Mouse (Mus musculus) heart, adult 2 months (tissue): ENCODE data around the gene Il9r. TPM values are rescaled to one million over a fixed set of nuclear protein-coding genes. Genes with fewer than 3 reads are reported as not detected.

ENCODE experiments used
- DNase-seq, 2 experiments: peaks; one replicate each; pipeline ENCODE4 v3.0.0; 2021
- H3K27ac ChIP-seq: fragments of 200-600 bp; 2 replicates; pipeline ENCODE4 v1.8.1; 2022
- H3K27me3 ChIP-seq: fragments of 200-500 bp; 2 replicates; pipeline ENCODE4 v1.6.1; 2012; ENCODE audit warnings: mild to moderate bottlenecking, low read length, inconsistent platforms, mixed read lengths; ENCODE audit not compliant: control insufficient read depth, insufficient read depth
- H3K36me3 ChIP-seq: fragments of 200-500 bp; 2 replicates; pipeline ENCODE4 v1.6.1; 2012; ENCODE audit warnings: low read length, inconsistent platforms; ENCODE audit not compliant: control insufficient read depth, insufficient read depth
- H3K4me1 ChIP-seq: fragments of 200-500 bp; 2 replicates; pipeline ENCODE4 v1.6.1; 2011; ENCODE audit warnings: low read length; ENCODE audit not compliant: control insufficient read depth, insufficient read depth
- H3K4me3 ChIP-seq: fragments of 200-600 bp; 2 replicates; pipeline ENCODE4 v1.8.1; 2022
- H3K79me2 ChIP-seq: fragments of 200-500 bp; replicated peaks from 2 replicates; pipeline ENCODE4 v1.6.1; 2012; ENCODE audit warnings: mild to moderate bottlenecking, inconsistent platforms, low read length, moderate library complexity, mixed read lengths; ENCODE audit not compliant: control insufficient read depth, insufficient read depth
- H3K9ac ChIP-seq: fragments of 200-500 bp; 2 replicates; pipeline ENCODE4 v1.6.1; 2012; ENCODE audit warnings: low read depth, mild to moderate bottlenecking, control low read depth, inconsistent platforms, low read length, mixed read lengths
- CTCF ChIP-seq: fragments of 200-600 bp; IDR thresholded peaks from 2 replicates; pipeline ENCODE4 v1.8.1; 2022; ENCODE audit warnings: antibody characterized with exemption, mild to moderate bottlenecking, moderate library complexity
- EP300 ChIP-seq: fragments of 200-500 bp; IDR thresholded peaks from 2 replicates; pipeline ENCODE4 v1.6.1; 2011; ENCODE audit warnings: low read depth, low read length, control low read depth; ENCODE audit not compliant: insufficient read depth
- POLR2A ChIP-seq: fragments of 200-500 bp; IDR thresholded peaks from 2 replicates; pipeline ENCODE4 v1.6.1; 2011; ENCODE audit warnings: mild to moderate bottlenecking, low read depth, low read length, control low read depth; ENCODE audit not compliant: insufficient read depth
- WGBS: fragments of 180-500 bp; shearing (Covaris S2); methylation state at CpG from one replicate; pipeline ENCODE4 v1.1.7; 2018; 5-methylcytosine and 5-hydroxymethylcytosine counted together
- intact Hi-C: fragments of 180-260 bp; cut with DNase I; formaldehyde crosslinking; loops from one replicate; pipeline ENCODE4 v1.15.1; 2025
- polyA plus RNA-seq: library from polyadenylated mRNA; depleted of rRNA; stranded (reverse); fragments of >200 nt; gene quantifications from 2 replicates; pipeline ENCODE4 v1.2.3, GENCODE M21; 2012
- total RNA-seq, 2 experiments: library from RNA; stranded (reverse); gene quantifications; 2 replicates each; pipeline ENCODE4 v1.2.3; 2021

The Il9r gene
- total and polyA plus RNA-seq, 3 experiments = 0.37 TPM; not detected in 2

DNA sequence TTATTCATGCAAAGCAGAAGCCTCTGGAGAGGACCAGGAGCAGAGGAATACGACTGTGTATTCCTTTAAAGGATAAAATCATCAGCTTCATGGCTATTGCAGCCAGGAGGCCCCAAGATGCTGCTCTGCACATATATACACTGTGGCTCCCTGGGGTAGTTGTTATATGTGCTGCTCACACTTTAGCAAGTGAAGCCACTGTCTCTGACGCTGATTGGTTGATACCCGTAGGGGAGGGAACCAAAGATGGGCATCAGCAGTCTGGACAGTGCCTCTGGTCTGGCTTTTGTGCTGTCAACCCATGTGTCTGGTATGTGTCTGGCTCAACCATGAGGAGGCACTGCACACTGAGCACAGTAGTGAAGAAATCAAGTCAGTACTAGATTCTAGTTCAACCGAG lies 33.4 kb downstream of the Il9r start:
- Histone ChIP-seq H3K9ac (no peak overlapping the region), H3K79me2 (no peaks in the 10 kb centered on the region), H3K27ac (no peak overlapping the region), H3K4me3 (no peak overlapping the region), H3K4me1 (no peaks in the 10 kb centered on the region), H3K27me3 (no peaks in the 10 kb centered on the region), H3K36me3 (no peaks in the 10 kb centered on the region)
- TF ChIP-seq EP300 (no peak), POLR2A (no peak), CTCF (no peak)
- intact Hi-C loops = no loop called here
- WGBS = 54% methylated on average over 4 of the region's 4 CpGs
- no peak for DNase-seq

DNA sequence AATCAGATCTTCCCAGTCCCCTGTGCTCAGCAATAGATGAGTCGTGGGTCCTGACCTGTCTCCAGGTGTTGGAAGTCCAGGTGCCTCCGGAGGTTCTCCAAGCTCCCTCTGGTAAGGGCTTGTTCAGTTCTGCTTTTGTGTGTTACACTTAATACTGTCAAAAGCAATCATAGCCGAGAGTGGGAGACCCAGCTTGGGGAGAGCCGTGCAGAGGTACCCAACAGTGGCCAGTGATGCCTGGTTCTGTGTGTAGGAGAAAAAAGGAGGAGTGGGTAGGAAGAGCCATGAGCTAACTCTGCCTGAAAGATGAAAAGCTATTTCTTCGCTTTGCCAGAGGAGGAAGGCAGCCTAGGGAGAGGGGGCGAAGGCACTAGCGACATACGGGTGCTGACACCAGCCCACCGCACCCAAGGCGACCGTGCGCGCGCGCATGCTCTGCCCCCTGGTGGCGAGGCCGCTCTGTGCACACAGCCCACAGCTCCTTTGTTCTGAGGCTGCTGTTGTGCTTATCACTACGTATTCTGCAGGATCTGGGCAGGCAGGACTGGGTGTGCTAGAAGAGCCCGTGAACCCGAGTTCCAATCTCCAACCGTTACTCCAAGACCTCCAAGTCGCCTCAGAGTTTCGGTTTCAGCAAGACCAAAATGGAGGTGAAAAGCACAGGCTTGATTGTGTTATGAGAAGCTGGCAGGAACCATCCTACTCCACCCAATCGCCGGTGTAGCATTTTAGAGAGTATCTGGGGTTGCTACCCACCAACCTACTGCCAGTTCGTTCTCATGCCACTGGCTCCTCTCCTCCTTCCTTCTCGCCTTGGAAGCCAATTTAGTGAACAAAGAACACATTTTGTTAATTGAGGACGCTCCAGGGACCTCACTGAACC lies 37.9 kb downstream of the Il9r start:
- WGBS = 13% methylated on average over 28 of the region's 28 CpGs
- TF ChIP-seq EP300 = 0 out of 2 replicates have a peak, but pooled peaks have one; percentile 23
- no peak; the same call in 1 of the 2 replicates for TF ChIP-seq CTCF
- TF ChIP-seq POLR2A = no peak
- Histone ChIP-seq H3K79me2 (no peaks in the 10 kb centered on the region), H3K36me3 (no peaks in the 10 kb centered on the region), H3K9ac (no peak overlapping the region), H3K4me1 (no peaks in the 10 kb centered on the region), H3K27me3 (no peaks in the 10 kb centered on the region), H3K4me3 (no peak overlapping the region), H3K27ac (no peak overlapping the region)
- intact Hi-C loops = loop anchor here (1.0 to 2.0 kb wide), 2 partner anchors 162 to 487 kb away; partner anchors contain the start of gene Nsg2
- peak; percentile 53 to 77 for DNase-seq

DNA sequence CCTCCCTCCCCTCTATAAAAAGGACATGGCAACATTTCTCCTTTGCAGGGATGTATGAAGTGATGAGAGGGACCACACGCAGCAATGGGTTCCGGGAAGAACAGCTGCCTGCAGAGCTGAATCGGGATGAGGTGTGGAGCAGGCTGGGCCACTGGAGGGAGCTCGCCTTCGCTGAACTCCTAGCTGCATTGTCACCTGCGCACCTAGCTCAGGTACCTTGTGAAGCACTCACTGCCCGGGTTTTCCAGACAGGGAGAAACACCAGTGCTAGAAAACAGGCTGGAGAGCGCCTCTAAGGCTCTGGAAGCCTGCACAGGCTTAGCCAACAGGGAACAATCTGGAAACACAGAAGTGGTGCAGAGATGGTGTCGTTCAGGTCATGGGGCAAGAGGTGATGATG lies 38.6 kb downstream of the Il9r start:
- no peaks in the 10 kb centered on the region for H3K36me3 ChIP-seq
- intact Hi-C loops = no loop called here
- no peak for DNase-seq
- H3K4me3 ChIP-seq = no peak overlapping the region
- no peaks in the 10 kb centered on the region for H3K79me2 ChIP-seq
- H3K9ac ChIP-seq = no peak overlapping the region
- TF ChIP-seq CTCF (peak; percentile 25), POLR2A (no peak)
- H3K4me1 ChIP-seq = no peaks in the 10 kb centered on the region
- 10% methylated on average over 9 of the region's 9 CpGs for WGBS
- no peak overlapping the region for H3K27ac ChIP-seq
- H3K27me3 ChIP-seq = no peaks in the 10 kb centered on the region

DNA sequence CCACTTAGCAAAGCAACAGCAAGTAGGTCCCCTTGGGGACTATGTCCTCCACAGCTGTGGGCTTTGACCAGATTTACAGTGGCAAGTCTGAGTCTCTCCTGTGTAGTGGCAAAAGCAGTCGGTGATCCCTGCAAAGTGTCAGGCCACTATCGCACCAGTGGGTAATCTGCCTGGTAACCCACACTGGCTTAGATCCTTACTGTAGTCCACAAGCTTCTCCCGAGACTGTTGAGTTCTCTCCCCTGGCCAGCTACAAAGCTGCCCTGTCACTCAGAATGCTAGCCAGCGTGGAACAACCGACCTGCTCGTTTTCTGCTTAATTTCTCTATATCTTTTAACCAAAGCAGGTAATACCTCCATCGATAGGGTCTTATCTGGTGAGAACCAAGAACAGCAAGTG lies 39.7 kb downstream of the Il9r start:
- H3K9ac ChIP-seq = no peak overlapping the region
- DNase-seq = no peak
- TF ChIP-seq POLR2A (no peak), CTCF (no peak), EP300 (no peak)
- no peaks in the 10 kb centered on the region for H3K36me3 ChIP-seq
- no peaks in the 10 kb centered on the region for H3K27me3 ChIP-seq
- intact Hi-C loops = no loop called here
- H3K27ac ChIP-seq = no peak overlapping the region
- H3K79me2 ChIP-seq = no peaks in the 10 kb centered on the region
- WGBS = 74% methylated on average over 7 of the region's 7 CpGs
- no peaks in the 10 kb centered on the region for H3K4me1 ChIP-seq
- no peak overlapping the region for H3K4me3 ChIP-seq

DNA sequence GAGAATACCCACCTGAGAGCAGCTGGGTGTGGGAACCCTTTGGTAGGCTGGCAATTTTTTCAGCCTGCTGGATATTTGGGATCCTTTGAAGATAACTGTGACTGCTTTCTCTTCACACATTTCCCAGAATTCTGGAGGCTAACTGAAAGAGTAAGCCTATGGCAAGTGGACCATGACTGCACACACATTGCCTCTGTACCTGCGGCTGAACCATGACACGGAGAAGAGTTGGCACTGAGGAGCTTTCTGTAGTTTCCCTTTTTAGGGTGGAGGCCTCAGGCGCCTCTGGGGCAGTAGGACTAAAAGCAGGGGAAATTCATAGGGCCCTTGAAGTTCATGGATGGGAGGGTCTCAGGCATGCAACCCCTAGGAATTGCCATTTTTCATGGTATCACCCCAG lies 40.9 kb downstream of the Il9r start:
- TF ChIP-seq CTCF (no peak), POLR2A (no peak), EP300 (no peak)
- Histone ChIP-seq H3K27ac (no peak overlapping the region), H3K79me2 (no peaks in the 10 kb centered on the region), H3K9ac (no peak overlapping the region), H3K36me3 (no peaks in the 10 kb centered on the region), H3K4me1 (no peaks in the 10 kb centered on the region), H3K27me3 (no peaks in the 10 kb centered on the region), H3K4me3 (no peak overlapping the region)
- 90% methylated on average over 3 of the region's 3 CpGs for WGBS
- intact Hi-C loops = no loop called here
- DNase-seq = no peak
